Mouse (Mus musculus): ENCODE measurements around the gene Sox4. TPM values are rescaled to one million over a fixed set of nuclear protein-coding genes. Genes with fewer than 3 reads are reported as not detected.

Gene Sox4
- polyA plus RNA-seq (2014; fragmentation: Nextera tagmentation; extraction: Ambion mirVana): 182 and 195 TPM in 2 replicates

DNA sequence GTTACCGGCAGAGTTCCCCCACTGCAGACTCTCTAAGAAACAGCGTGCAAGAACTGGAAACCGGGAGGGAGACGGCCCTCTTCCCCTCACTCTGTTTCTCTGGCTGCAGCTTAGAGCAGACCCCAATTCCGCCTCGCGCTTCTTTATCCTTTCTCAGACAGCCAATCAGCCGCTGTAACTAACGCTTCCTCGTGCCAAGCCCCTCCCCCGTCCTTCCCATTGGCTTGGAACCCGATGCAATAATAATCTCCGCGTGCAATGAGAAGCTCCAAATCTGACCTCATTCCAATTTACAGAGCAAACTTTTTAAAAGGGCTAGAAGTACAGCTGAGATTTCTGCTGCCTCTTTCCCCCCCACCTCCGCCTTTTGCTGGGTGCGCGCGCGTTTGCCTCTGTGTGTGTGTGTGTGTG lies at the start of gene Sox4:
Sox4 (minus strand) TSS at position 133 of the 411 bp plus-strand sequence.
- H3K27ac ChIP-seq: peak within 1 kb of the TSS; percentile 99
- H3K9ac ChIP-seq: peak within 1 kb of the TSS; percentile 99
- H3K9me3 ChIP-seq (ENCODE audit: control insufficient read depth, low read length): no peaks in the 10 kb centered on the region
- ATAC-seq (ENCODE audit: low FRiP score): peak; percentile 93
- DNase-seq (ENCODE audit: low spot score): peak; percentile 99
- peak within 1 kb of the TSS; percentile 99 for H3K4me3 ChIP-seq (replicated peaks; ENCODE audit: low read length)
- H3K4me2 ChIP-seq (replicated peaks): peak within 1 kb of the TSS; percentile 90
- WGBS: under 1% methylated on average over 19 of the region's 19 CpGs
- H3K36me3 ChIP-seq (replicated peaks; ENCODE audit: control insufficient read depth, insufficient read depth): peaks cover 7% of the 10 kb centered on the region
- H3K27me3 ChIP-seq (ENCODE audit: control insufficient read depth, insufficient read depth, low read length): no peaks in the 10 kb centered on the region
- H3K4me1 ChIP-seq (replicated peaks; ENCODE audit: control insufficient read depth, insufficient read depth, low read length): peaks cover 10% of the 10 kb centered on the region

DNA sequence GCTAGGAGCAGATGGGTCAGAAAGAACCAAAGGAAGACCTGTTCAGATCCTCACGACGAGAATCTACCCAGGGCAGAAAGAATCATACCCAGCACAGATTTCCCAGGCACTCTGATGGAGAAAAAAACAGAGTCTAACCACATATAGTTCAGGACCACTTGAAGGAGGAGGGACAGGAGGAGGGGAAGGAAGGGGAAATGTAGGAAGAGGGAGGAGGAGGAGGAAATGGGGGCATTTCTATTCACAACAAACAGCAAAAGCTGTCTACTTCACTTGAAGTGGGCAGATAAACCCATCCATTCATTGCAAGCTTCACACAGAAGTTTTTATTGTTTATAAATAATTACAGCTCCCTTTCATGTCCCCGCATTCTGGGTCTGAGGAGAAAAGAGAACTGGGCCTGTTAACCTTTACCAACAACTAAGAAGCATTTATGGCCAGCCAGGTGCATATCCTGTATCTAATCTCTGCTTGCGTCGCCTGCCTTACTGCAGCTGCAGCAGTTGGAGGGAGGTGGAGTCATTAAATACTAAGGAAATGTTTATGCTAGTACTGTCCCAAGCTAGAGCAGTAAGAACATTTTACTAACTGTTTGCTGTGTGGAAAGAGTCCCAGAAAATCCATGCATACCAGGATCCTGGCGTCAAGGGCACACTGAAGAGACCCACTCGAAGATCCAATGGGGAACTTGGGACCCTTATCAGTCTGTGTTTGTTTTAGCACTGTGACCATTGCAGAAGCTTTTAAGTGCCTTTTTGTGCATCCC lies 38.6 kb upstream of the Sox4 start:
- Histone ChIP-seq H3K9ac (no peak overlapping the region), H3K4me1 (replicated peaks; ENCODE audit: control insufficient read depth, insufficient read depth, low read length) (no peaks in the 10 kb centered on the region), H3K27me3 (ENCODE audit: control insufficient read depth, insufficient read depth, low read length) (no peaks in the 10 kb centered on the region), H3K4me2 (replicated peaks) (no peak overlapping the region), H3K9me3 (ENCODE audit: control insufficient read depth, low read length) (no peaks in the 10 kb centered on the region), H3K36me3 (replicated peaks; ENCODE audit: control insufficient read depth, insufficient read depth) (no peaks in the 10 kb centered on the region), H3K27ac (no peak overlapping the region), H3K4me3 (replicated peaks; ENCODE audit: low read length) (no peak overlapping the region)
- WGBS: 77% methylated on average over 7 of the region's 7 CpGs
- DNase-seq (ENCODE audit: low spot score) (no peak), ATAC-seq (ENCODE audit: low FRiP score) (no peak)

DNA sequence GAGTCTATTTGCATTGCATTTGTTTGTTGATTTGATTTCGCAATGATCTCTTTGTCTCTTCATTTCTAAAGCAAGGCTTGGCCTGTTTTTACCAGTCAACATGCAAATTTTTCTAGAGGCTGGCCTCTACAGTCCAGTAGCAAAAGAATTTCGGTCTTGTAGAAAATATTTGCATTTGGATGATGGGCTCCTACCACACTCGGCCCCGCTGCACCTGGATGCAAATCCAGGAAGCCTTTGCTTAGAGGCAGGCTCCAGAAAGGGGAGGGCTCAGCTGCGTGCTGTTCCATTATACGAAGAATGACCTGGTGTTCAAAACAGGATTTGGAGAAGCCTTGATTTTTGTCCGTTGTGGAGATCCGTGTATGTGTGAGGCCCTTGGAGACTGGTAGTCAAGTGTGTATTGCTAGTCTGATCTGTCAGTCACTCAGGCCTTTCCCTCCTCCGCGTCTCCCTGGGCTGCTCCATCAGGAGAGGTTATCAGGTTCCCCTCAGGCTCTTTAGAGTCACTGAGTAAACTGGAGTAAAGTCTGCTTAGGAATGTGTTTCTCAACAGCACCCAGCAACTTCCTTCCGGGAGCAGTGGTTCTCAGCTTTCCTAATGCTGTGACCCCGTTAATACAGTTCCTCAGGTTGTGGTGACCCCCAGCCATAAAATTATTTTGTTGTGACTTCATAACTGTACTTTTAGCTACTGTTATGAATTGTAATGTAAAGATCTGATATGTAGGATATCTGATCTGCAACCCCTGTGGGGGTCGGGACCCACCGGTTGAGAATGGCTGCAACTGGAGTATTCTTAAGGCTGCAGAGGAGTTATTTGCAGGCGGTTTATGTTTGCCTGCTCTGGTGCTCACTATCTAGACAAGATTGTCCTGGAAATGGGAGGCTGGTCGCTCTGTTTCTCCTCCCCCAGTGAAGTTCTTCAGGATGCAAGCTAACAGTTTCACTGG lies 35.5 kb upstream of the Sox4 start:
- 48% methylated on average over 16 of the region's 16 CpGs for WGBS
- ATAC-seq (ENCODE audit: low FRiP score): peak; percentile 21; the same call in 1 of the 2 replicates
- no peaks in the 10 kb centered on the region for H3K4me1 ChIP-seq (replicated peaks; ENCODE audit: control insufficient read depth, insufficient read depth, low read length)

DNA sequence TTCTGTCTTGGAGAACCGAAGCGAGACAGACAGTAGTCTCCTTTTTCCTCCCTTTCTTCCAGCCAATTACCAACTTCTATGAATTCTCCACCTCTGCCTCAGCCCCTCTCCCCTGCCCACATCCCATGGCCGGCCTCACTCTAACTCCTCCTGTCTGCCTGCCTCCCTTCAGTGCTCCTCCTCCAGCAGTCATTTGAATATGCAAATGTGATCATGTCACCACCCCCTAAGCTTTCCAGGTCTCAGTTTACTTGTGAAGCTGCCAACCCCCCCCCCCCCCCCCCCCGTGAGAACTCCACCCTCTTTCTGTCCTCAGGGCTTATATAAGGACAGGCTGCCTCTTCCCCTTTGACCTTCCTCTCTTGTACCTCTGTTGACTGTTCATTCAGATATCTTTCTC lies 27.2 kb upstream of the Sox4 start:
- Histone ChIP-seq H3K9ac (no peak overlapping the region), H3K27ac (no peak overlapping the region), H3K4me3 (replicated peaks; ENCODE audit: low read length) (no peak overlapping the region), H3K4me1 (replicated peaks; ENCODE audit: control insufficient read depth, insufficient read depth, low read length) (no peaks in the 10 kb centered on the region), H3K36me3 (replicated peaks; ENCODE audit: control insufficient read depth, insufficient read depth) (no peaks in the 10 kb centered on the region), H3K9me3 (ENCODE audit: control insufficient read depth, low read length) (no peaks in the 10 kb centered on the region), H3K27me3 (ENCODE audit: control insufficient read depth, insufficient read depth, low read length) (no peaks in the 10 kb centered on the region), H3K4me2 (replicated peaks) (no peak overlapping the region)
- no peak for ATAC-seq (ENCODE audit: low FRiP score)
- no peak for DNase-seq (ENCODE audit: low spot score)
- WGBS: 44% methylated on average over 4 of the region's 4 CpGs

More for the DNA sequence above, 35.5 kb upstream of the Sox4 start:
- H3K27ac ChIP-seq: no peak overlapping the region
- no peak overlapping the region for H3K4me3 ChIP-seq (replicated peaks; ENCODE audit: low read length)
- H3K36me3 ChIP-seq (replicated peaks; ENCODE audit: control insufficient read depth, insufficient read depth): no peaks in the 10 kb centered on the region
- no peaks in the 10 kb centered on the region for H3K9me3 ChIP-seq (ENCODE audit: control insufficient read depth, low read length)
- DNase-seq (ENCODE audit: low spot score): no peak
- no peak overlapping the region for H3K4me2 ChIP-seq (replicated peaks)
- H3K9ac ChIP-seq: no peak overlapping the region
- H3K27me3 ChIP-seq (ENCODE audit: control insufficient read depth, insufficient read depth, low read length): no peaks in the 10 kb centered on the region

DNA sequence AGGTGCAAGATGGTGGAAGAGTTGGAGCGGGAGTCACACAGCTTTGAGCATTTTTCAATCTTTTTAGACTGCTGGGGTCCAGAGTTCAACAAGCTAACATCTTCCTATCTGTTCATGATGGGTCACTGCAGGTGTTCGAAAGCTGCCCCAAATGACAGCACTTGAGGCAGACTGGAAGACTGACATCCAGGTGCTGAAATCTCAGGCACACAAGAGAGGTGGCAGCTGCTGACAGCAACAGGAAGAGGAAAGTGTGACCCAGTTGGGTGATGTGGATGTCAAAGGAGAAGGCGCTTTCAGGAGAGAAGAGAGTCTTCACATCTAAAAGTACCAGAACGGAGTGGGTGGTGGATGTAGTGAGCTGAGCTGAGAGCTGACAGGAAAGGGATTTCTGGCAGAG lies 21.5 kb upstream of the Sox4 start:
- ATAC-seq (ENCODE audit: low FRiP score): no peak
- H3K27me3 ChIP-seq (ENCODE audit: control insufficient read depth, insufficient read depth, low read length): no peaks in the 10 kb centered on the region

DNA sequence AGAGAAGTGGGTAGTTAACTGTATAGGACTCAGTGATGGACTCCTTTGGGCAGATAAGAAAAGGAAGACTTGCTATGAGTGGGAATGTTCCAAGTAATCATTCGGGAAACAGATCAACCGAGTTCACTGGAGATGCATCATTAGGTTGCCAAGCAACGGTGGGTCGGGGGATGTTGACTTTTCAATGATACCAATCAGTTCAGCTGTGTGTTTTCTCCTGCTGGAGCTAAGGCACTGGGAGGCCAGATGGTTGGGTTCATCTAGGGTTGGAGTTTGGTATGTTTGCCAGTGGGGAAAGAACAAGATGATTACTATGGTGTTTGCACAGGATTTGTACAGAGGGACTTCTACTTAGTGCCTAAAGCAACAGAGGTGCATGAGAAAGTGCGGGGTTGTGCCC lies 21.1 kb upstream of the Sox4 start:
- ATAC-seq (ENCODE audit: low FRiP score): no peak
- Histone ChIP-seq H3K9me3 (ENCODE audit: control insufficient read depth, low read length) (no peaks in the 10 kb centered on the region), H3K36me3 (replicated peaks; ENCODE audit: control insufficient read depth, insufficient read depth) (no peaks in the 10 kb centered on the region), H3K27me3 (ENCODE audit: control insufficient read depth, insufficient read depth, low read length) (no peaks in the 10 kb centered on the region), H3K4me1 (replicated peaks; ENCODE audit: control insufficient read depth, insufficient read depth, low read length) (no peaks in the 10 kb centered on the region), H3K4me3 (replicated peaks; ENCODE audit: low read length) (no peak overlapping the region), H3K27ac (no peak overlapping the region), H3K9ac (no peak overlapping the region), H3K4me2 (replicated peaks) (no peak overlapping the region)
- no peak for DNase-seq (ENCODE audit: low spot score)
- 48% methylated on average over 5 of the region's 5 CpGs for whole genome bisulfite sequencing

More for the DNA sequence above, 21.5 kb upstream of the Sox4 start:
- Histone ChIP-seq H3K9ac (no peak overlapping the region), H3K4me2 (replicated peaks) (no peak overlapping the region), H3K27ac (no peak overlapping the region), H3K4me3 (replicated peaks; ENCODE audit: low read length) (no peak overlapping the region), H3K4me1 (replicated peaks; ENCODE audit: control insufficient read depth, insufficient read depth, low read length) (no peaks in the 10 kb centered on the region), H3K36me3 (replicated peaks; ENCODE audit: control insufficient read depth, insufficient read depth) (no peaks in the 10 kb centered on the region), H3K9me3 (ENCODE audit: control insufficient read depth, low read length) (no peaks in the 10 kb centered on the region)
- DNase-seq (ENCODE audit: low spot score): no peak
- 91% methylated on average over 4 of the region's 4 CpGs for WGBS

DNA sequence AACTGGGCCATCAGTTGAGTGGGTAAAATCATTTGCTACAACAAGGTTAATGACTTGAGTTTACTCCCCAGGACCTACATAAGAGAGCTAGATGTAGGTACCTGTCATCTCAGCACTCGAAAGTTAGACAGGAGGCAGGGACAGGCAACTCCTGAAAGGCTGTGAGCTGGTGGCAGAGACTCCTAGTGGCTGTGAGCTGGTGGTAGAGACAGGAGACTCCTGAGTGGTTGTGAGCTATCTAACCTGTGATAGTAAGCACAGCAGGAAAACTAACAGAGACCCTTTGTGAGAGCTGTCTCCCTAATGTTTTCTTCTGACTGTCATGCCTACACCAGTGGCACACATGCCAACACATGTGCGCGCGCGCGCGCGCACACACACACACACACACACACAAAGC lies 7.4 kb upstream of the Sox4 start:
- H3K4me3 ChIP-seq (replicated peaks; ENCODE audit: low read length): no peak overlapping the region
- H3K9me3 ChIP-seq (ENCODE audit: control insufficient read depth, low read length): no peaks in the 10 kb centered on the region
- H3K27me3 ChIP-seq (ENCODE audit: control insufficient read depth, insufficient read depth, low read length): no peaks in the 10 kb centered on the region
- DNase-seq (ENCODE audit: low spot score) (no peak), ATAC-seq (ENCODE audit: low FRiP score) (no peak)
- H3K4me2 ChIP-seq (replicated peaks): no peak overlapping the region
- WGBS: 100% methylated on average over 8 of the region's 8 CpGs
- H3K4me1 ChIP-seq (replicated peaks; ENCODE audit: control insufficient read depth, insufficient read depth, low read length): peaks cover 8% of the 10 kb centered on the region; the same call in 1 of the 2 replicates
- H3K27ac ChIP-seq: no peak overlapping the region
- no peaks in the 10 kb centered on the region for H3K36me3 ChIP-seq (replicated peaks; ENCODE audit: control insufficient read depth, insufficient read depth)
- H3K9ac ChIP-seq: no peak overlapping the region

DNA sequence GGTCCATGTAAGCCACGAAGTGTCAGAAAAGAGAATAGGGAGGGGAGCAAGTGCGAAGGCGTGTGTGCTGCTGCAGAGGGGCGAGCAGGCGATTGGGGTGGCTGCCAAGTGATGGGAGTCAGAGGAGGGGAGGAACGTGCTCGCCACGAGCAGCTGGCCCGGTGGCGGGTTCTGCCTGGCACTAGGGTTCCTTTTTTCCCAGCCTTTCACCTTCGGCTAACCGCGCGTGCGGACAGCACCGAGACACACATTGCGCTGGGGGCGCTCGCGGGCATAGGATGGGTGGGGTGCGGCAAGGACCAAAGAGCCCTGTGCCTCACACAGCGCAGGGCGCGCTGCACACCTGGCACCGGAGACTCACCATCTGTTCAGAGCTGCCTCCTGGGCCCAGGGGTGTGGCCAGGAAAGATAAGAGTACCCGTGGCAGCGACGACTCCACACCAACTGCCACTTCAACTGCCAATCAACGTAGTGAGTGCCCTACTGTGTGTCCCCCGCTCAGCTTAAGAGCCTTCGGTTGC lies 6.0 kb upstream of the Sox4 start:
- DNase-seq (ENCODE audit: low spot score) (peak; percentile 79), ATAC-seq (ENCODE audit: low FRiP score) (peak; percentile 78)
- peaks cover 8% of the 10 kb centered on the region; the same call in 1 of the 2 replicates for H3K4me1 ChIP-seq (replicated peaks; ENCODE audit: control insufficient read depth, insufficient read depth, low read length)
- H3K27ac ChIP-seq: peak overlapping the region; percentile 98
- H3K4me3 ChIP-seq (replicated peaks; ENCODE audit: low read length): peak overlapping the region; percentile 52
- peak overlapping the region; percentile 81 for H3K9ac ChIP-seq
- no peaks in the 10 kb centered on the region for H3K27me3 ChIP-seq (ENCODE audit: control insufficient read depth, insufficient read depth, low read length)
- 2% methylated on average over 31 of the region's 31 CpGs for WGBS
- peak overlapping the region; percentile 89 for H3K4me2 ChIP-seq (replicated peaks)
- no peaks in the 10 kb centered on the region for H3K36me3 ChIP-seq (replicated peaks; ENCODE audit: control insufficient read depth, insufficient read depth)
- no peaks in the 10 kb centered on the region for H3K9me3 ChIP-seq (ENCODE audit: control insufficient read depth, low read length)

DNA sequence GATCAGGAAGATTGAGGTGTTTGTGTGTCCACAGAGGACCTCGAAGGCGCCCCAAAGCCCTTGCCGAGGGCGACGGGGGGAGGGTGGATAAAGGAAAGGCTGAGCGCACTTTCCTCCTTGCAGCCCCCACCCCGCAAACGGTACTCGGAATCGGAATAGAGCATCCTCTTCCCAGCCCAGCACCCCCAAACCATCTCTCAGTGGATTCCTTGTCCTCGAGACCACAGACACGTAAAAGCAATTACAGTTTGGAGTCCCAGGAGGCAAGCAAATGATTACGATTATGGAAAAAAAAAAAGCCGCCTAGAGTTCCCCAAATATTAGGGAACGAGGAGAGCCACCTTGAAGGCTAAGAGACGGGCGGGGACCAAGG lies 5.5 kb upstream of the Sox4 start:
- Histone ChIP-seq H3K9me3 (ENCODE audit: control insufficient read depth, low read length) (no peaks in the 10 kb centered on the region), H3K27me3 (ENCODE audit: control insufficient read depth, insufficient read depth, low read length) (no peaks in the 10 kb centered on the region), H3K36me3 (replicated peaks; ENCODE audit: control insufficient read depth, insufficient read depth) (no peaks in the 10 kb centered on the region), H3K9ac (peak overlapping the region; percentile 81), H3K4me3 (replicated peaks; ENCODE audit: low read length) (peak overlapping the region; percentile 52), H3K4me2 (replicated peaks) (peak overlapping the region; percentile 89), H3K4me1 (replicated peaks; ENCODE audit: control insufficient read depth, insufficient read depth, low read length) (peaks cover 8% of the 10 kb centered on the region), H3K27ac (peak overlapping the region; percentile 98)
- 0% methylated on average over 17 of the region's 17 CpGs for WGBS
- DNase-seq (ENCODE audit: low spot score) (peak; percentile 56), ATAC-seq (ENCODE audit: low FRiP score) (no peak)

Measured in hindbrain, embryonic 14.5 days (tissue).